Mouse (Mus musculus) cerebellum, adult 2 months (tissue): ENCODE measurements around the gene Cdh15. TPM values are rescaled to one million over a fixed set of nuclear protein-coding genes. Genes with fewer than 3 reads are reported as not detected.

ENCODE experiments used
- DNase-seq, 2 experiments: peaks; one replicate each; pipeline ENCODE4 v3.0.0; 2021
- H3K27ac ChIP-seq: fragments of 200-500 bp; 2 replicates; pipeline ENCODE4 v1.5.1; 2012; ENCODE audit warnings: low read length, control low read depth, inconsistent platforms; ENCODE audit not compliant: insufficient read depth
- H3K27me3 ChIP-seq: fragments of 200-500 bp; 2 replicates; pipeline ENCODE4 v1.6.1; 2012; ENCODE audit warnings: inconsistent platforms, mild to moderate bottlenecking, low read length, moderate library complexity; ENCODE audit not compliant: control insufficient read depth, insufficient read depth
- H3K4me1 ChIP-seq: fragments of 200-500 bp; 2 replicates; pipeline ENCODE4 v1.6.1; 2011; ENCODE audit warnings: low read length; ENCODE audit not compliant: control insufficient read depth, insufficient read depth
- H3K4me3 ChIP-seq: fragments of 200-500 bp; replicated peaks from 2 replicates; pipeline ENCODE3; 2011; ENCODE audit warnings: mild to moderate bottlenecking, low read depth, low read length, control low read depth; ENCODE audit not compliant: insufficient read depth
- CTCF ChIP-seq: fragments of 200-500 bp; IDR thresholded peaks from 2 replicates; pipeline ENCODE4 v1.5.1; 2011; ENCODE audit warnings: low read depth, mild to moderate bottlenecking, control low read depth, low read length, moderate library complexity, borderline replicate concordance; ENCODE audit not compliant: insufficient read depth
- POLR2A ChIP-seq: fragments of 200-500 bp; IDR thresholded peaks from 2 replicates; pipeline ENCODE4 v1.6.1; 2011; ENCODE audit warnings: low read length, control low read depth, borderline replicate concordance; ENCODE audit not compliant: insufficient read depth
- WGBS: fragments of 180-500 bp; shearing (Covaris S2); methylation state at CpG from one replicate; pipeline ENCODE4 v1.1.7; 2018; 5-methylcytosine and 5-hydroxymethylcytosine counted together
- polyA plus RNA-seq: library from polyadenylated mRNA; depleted of rRNA; stranded (reverse); fragments of >200 nt; gene quantifications from 2 replicates; pipeline ENCODE4 v1.2.3, GENCODE M21; 2012; rRNA removed

The Cdh15 gene
- polyA plus RNA-seq = 26.5 and 34.3 TPM in 2 replicates

DNA sequence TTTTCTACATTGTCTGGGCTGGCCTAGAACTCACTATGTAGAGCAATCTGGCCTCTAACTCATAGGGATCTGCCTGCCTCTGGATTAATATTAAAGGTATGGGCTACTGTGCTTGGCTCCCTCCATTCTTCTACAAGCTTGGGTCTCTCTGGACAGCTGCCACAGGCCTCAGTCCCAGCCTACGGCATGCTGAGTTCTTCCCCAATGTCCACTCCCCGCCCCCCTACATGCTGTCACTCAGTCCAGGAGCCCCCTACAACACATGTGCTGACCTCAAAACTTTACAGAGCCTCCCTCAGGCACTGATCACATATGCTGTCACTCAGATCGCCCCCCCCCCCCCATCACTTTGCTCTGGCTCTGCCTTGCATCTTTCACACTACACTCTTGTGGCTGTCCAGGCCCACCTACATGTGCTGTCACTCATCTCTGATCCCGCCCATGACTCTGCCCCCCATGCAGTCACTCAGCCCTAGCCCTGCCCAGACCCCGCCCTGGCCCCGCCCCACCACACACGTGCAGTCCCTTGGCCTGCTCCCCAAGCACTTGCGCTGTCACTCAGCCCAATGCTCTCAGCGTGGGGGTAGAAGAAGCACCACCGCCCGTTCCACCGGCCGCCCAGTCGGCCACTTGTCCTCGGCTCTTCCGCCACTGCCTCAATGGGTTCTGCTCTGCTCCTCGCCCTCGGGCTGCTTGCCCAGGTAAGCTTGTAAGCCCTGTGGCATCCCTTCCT is at the start of gene Cdh15:
TSS of gene Cdh15 (plus strand) at position 138 of the 733 bp plus-strand sequence.
- DNase-seq = peak; percentile 89 to 93
- WGBS = 6% methylated on average over 17 of the region's 18 CpGs
- TF ChIP-seq POLR2A (peak; percentile 82), CTCF (no peak)
- Histone ChIP-seq H3K4me1 (peaks cover 23% of the 10 kb centered on the region), H3K27me3 (no peaks in the 10 kb centered on the region), H3K27ac (peak within 1 kb of the TSS; percentile 84), H3K4me3 (peak within 1 kb of the TSS; percentile 89)

DNA sequence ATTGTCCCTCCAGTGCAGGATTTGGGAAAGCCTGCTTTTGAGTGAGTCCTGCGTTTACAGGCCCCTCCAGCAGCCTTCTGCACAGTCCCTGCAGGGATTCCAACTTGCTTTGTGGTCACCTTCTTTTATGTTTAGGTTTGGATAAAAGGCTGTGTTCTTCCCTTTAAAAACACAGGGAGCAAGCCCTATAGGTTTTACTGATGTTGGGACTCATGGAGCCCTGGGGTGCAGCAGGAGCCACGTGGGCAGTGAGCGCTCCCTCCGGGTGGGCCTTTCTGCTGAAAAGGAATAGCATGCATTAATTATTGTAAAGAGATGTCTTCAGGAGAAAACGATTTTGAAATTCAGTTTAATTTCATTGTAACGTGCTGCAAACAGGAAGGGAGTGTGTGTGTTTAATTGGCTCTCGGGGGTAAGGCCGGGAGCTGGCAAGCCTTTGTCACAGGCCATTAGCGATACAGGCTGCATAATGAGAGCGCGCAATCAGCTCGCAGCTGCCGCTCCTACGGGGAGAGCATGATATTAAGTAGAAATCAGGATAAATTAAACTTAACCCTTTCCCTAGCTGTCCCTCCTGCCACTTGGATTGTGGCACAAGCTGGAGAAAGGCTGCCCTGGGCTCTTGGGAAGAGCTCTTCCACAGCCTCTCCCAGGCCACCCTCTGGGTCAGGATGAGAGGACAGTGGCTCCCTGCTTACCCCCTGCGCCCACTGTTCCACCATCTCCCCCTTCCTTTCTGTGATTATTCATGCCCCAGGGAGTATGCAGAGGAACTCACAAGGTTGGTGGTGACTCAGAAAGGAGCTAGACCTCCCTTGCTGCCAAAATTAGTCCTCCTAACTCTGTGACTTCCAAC is 43.6 kb upstream of the Cdh15 start:
- no peak for DNase-seq
- Histone ChIP-seq H3K27ac (no peak overlapping the region), H3K4me1 (peaks cover 25% of the 10 kb centered on the region), H3K4me3 (no peak overlapping the region), H3K27me3 (no peaks in the 10 kb centered on the region)
- TF ChIP-seq CTCF (no peak), POLR2A (no peak)
- WGBS = 53% methylated on average over 15 of the region's 15 CpGs

DNA sequence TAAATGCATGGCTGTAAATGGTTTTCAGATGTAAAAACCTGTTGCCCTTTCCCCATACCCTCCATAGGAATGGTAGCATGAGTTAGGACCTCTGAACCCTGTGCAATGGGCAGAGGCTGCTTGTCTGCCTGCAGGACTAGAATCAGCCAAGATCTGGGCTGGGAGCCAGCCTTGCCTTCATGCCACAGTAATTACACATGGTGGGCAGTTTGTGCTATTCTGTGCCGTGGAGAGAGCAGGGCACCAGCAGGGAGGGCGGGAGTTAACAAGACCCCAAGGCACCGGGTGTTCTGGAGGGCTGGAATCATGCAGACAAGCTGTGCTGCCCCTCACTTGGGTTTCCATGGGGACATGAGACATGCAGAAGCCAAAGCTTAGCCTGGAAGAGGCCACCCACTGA is 42.4 kb upstream of the Cdh15 start:
- Histone ChIP-seq H3K4me3 (no peak overlapping the region), H3K27ac (no peak overlapping the region), H3K27me3 (no peaks in the 10 kb centered on the region), H3K4me1 (peaks cover 27% of the 10 kb centered on the region)
- DNase-seq = peak; percentile 71 to 74
- no peak for TF ChIP-seq CTCF
- WGBS = 6% methylated on average over 3 of the region's 3 CpGs

DNA sequence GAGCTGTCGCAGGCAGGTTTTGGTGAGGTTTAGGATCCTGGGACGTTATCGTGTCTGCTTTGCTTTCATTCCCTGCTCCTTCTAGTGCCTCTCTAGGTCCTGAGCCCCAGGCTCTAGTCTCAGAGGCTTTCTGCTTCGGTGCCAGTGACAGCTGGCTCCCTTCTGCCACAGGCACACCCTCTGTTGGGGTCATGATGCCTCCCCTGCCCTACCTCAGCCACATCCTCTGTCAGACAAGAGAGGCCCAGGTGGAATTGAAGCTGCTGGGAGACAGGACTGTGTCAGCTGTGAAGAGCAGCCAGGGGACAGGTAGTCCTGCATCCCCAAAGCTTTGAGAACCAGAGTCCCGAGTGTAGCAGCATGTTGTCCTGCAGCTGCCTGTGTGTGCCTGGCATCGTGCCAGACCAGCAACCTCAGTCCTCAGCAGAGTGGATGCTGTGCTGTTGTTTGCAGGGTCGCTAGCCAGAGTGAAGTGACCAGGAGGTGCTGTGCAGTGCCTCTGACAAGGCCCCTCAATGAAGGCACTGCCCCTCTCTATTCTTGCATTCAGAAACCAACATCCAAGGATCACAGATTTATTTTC is 40.7 kb upstream of the Cdh15 start:
- H3K27ac ChIP-seq = no peak overlapping the region
- 56% methylated on average over 7 of the region's 7 CpGs for WGBS
- peaks cover 41% of the 10 kb centered on the region for H3K4me1 ChIP-seq

DNA sequence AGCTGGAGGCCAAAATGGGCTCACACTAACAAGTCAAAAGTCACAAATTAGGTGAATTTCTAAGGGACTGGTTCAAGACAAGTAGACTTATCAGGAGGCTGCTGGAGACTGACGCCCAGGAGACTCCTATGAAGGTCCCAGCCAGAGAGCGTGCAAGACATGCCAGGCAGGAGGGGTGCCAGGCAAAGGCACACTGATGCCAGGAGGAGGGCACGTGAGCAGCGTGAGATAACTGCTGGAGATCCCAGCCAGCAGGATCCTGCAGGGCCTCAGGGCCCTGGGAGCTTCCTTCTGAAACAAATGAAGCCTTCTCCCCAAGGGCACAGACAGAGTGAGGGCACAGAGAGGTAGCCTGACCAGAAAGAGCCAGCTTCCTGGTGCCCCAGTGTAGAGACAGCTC is 39.9 kb upstream of the Cdh15 start:
- DNase-seq = no peak
- WGBS = 43% methylated on average over 4 of the region's 4 CpGs
- Histone ChIP-seq H3K27ac (no peak overlapping the region), H3K4me1 (peaks cover 41% of the 10 kb centered on the region), H3K4me3 (no peak overlapping the region), H3K27me3 (no peaks in the 10 kb centered on the region)
- TF ChIP-seq POLR2A = no peak
- no peak for TF ChIP-seq CTCF

More for the DNA sequence above, 40.7 kb upstream of the Cdh15 start:
- no peak for DNase-seq
- H3K4me3 ChIP-seq = no peak overlapping the region
- TF ChIP-seq POLR2A (no peak), CTCF (no peak)
- no peaks in the 10 kb centered on the region for H3K27me3 ChIP-seq

DNA sequence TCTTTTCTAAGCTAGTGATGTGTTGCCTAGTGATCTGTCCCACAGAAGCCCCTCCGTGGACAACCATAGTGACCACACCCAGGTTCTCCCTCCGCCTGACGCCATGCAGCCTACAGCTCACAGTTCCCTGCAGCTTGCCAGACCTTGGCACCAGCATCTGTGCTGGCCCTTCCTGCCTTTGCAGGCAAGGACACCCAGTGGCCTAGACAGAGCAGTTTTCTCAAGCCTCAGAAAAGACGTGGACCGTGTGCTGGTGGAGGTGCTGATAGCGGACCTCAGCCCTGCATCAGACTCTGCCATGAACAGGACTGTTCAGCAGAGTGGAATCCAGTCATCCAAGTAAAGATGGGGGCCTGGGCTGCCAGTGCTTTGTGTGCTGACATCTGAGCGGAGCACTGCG is 37.4 kb upstream of the Cdh15 start:
- TF ChIP-seq CTCF = peak; percentile 25; the same call in 1 of the 2 replicates
- no peak for TF ChIP-seq POLR2A
- Histone ChIP-seq H3K27ac (no peak overlapping the region), H3K27me3 (no peaks in the 10 kb centered on the region), H3K4me3 (no peak overlapping the region), H3K4me1 (peaks cover 35% of the 10 kb centered on the region)
- WGBS = 44% methylated on average over 8 of the region's 8 CpGs
- DNase-seq = peak in 1 of 2 experiments; percentile 54

DNA sequence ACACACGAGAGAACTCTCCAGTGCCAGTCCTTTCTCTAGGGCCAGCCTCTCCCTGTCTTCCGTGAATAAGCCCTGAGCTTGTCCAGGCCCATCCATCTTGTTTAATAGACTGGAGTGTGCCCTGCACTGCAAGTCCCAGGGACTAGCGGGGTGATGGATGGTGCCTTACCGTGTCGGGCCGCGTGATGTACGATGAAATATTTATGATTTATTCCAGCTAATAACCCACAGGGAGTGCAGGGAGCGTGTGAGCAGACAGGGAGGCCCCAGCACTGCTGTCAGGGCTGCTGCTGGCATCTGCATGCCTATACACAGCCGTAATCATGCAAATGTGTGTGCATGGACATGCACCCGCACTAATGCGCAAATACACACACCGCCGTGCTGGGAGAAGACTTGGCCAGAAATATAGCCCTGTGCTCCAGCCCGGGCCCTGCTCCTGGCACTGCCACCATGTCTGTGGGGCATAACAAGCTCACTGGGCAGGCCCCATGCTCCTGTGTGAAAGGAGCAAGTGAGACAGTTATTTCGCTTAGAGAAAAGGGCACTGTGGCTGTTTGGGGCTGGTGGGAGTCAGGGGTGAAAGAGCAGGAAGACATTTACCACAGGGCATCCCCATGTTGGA is 35.8 kb upstream of the Cdh15 start:
- no peaks in the 10 kb centered on the region for H3K27me3 ChIP-seq
- no peak overlapping the region for H3K27ac ChIP-seq
- no peak overlapping the region for H3K4me3 ChIP-seq
- TF ChIP-seq POLR2A (no peak), CTCF (no peak)
- WGBS = 72% methylated on average over 16 of the region's 16 CpGs
- H3K4me1 ChIP-seq = peaks cover 24% of the 10 kb centered on the region
- no peak for DNase-seq
